Mouse (Mus musculus): ENCODE data around the gene Ptchd1. TPM values are rescaled to one million over a fixed set of nuclear protein-coding genes. Genes with fewer than 3 reads are reported as not detected.
A peak's percentile ranks its signal among the peaks of the same experiment; 100 is the strongest.

Ptchd1 gene
- 0.32 TPM in 1 of 2 replicates, not detected in the other for total RNA-seq (2017)

DNA sequence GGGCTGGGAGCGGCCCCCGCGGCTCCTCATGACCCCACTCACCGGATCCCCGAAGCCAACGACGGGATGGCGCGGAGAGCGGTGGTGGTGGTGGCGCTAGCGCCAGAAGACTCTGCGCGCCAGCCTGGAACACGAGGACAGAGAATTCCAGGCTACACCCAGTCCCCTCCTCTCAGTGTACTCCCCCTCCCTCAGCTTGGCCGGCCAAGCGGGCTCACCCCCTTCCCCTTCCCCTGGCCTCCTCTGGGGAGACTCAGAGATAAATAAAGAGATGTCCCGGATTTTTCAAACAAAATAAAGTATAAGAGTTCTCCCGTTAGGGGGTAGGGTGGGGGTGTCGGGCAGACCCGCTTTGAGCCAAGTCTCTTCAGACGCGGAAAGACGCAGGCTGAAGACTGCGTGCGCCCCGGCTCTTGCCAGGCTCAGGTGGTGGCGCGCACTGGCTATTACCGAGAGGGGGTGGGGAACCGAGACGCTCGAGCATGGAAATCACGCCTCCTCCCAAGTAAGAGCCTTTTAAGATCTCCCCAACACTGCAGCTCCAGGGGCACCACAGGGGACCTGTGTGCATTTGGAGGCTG, at the start of gene Ptchd1:
Gene Ptchd1 (minus strand): TSS at position 114 of the 581 bp plus-strand sequence.
- no peak for ATAC-seq (replicated peaks; ENCODE audit: low read depth, poor library complexity, severe bottlenecking)

DNA sequence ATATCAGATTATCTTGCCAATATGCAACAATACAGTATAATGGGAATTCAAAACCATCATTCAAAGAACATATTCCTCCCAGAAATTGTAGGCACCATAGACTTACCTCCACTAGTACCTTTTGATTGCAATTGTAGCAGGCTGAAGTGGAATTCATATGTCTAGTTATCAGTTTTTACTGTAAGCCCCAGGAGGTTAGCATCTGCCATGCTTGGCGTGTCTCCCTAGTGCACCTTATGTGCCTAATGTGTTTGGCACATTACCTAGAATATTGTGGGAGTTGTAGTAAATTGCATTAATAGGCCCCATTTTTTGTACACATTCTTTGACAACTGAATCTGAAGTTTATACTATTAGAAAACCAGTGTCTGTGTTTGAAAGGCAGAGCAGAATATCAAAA, 34.4 kb upstream of the Ptchd1 start:
- ATAC-seq (replicated peaks; ENCODE audit: low read depth, poor library complexity, severe bottlenecking), result no peak

DNA sequence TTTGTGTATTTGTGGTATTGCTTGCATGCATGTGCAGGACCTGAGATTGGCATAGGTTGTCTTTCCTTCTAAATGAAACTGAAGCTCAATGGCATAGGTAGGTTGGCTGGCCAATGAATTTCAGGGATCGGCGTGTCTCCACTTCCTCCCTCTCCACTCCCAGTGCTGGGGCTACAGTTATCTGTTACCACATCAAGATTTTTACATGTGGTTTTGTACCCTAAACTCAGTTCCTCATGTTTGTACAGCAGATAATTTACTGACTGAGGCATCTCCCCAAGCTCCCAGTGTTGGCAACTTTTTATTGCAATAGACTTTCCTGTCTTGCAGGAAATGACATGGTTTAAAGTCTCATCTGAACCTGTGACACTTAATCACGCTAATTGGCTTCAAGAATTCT, 22.4 kb upstream of the Ptchd1 start:
- peak; percentile 79 for ATAC-seq (replicated peaks; ENCODE audit: low read depth, poor library complexity, severe bottlenecking)

DNA sequence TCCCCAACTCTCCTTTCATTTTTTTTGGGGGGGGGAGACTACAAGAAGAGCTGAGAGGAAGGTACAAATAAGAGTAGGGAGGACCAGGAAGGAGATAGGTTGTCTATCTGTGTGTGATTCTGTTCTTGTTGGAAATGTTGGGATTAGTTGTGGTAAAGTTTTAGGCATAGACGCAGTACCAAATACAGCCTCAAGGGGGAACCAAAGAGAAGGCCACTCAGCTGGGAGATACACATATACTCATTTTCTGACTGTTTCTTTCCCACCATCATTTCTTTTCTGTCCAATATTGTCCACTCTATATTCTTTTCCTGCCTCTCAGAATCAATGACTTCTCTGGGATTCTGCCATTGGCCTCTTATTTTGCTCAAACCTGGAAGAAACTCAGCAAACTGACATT, 20.4 kb upstream of the Ptchd1 start:
- ATAC-seq (replicated peaks; ENCODE audit: low read depth, poor library complexity, severe bottlenecking), result peak; percentile 84

DNA sequence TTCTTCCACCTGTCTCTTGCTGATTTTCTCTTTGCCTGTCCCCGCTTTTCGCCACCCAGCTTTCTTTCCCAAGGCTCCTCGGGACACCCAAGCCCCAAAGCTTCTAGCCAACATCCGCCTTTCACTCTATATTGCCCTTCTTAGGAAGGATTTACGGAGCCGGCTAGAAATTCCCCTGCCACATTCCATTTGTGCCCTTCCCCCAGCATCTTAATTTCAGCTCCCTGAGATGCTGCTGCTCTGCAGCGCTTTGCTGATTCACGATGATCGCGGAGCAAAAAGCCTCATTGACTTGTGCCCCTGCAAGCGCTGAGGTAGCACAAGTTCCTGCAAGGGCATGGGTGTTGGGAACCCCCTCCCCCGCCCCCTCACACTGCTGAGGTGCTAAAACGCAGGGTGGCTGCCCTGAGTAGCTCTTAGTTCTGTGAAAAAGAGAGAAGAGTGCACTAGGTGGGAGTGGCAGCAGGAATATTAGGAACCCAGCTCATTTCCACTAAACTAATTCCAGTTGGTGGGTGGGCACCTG, 2.1 kb upstream of the Ptchd1 start:
- no peak for ATAC-seq (replicated peaks; ENCODE audit: low read depth, poor library complexity, severe bottlenecking)

DNA sequence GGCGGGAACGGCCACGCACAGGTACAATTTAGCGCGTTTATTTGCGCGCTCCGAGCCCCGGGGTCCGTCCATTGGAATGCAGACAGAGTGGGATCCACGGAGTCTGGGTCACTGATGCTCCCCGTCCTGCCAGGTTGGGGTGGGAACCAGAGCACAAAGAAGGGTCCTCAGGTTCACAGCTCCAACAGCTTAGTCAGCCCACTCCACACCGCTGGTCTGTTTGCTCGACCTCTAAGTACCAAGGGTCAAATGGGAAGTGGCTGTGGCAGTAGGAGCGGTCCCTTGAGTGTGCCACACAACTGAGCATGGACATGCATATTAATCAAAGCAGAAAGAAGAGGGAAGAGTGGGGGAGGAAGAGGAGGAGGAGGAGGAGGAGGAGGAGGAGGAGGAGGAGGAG, 1.3 kb upstream of the Ptchd1 start:
- no peak for ATAC-seq (replicated peaks; ENCODE audit: low read depth, poor library complexity, severe bottlenecking)

DNA sequence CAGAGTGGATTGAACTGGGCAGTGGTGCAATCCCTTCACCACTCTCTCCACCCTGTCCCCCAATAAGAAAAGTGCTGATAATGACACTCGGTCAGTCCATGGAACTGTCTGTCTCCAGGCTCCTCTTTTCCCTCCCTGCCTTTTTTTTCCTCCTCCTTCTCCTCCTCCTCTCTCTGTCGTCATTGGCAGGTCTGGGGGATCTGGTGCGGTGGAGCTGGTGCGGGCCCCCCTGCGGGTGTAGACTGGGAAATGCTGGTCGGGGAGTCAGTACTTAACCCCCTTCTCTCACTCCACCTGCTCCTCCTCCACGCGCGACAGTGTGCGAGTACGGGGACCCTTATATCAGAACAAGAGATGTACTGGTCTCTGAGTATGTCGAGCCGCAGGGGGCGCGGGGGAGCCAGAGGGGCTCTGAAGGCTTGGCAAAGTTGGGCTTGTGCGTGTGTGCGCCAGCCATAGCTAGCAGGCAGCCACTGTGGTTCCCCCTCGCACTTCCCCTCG, 777 bp upstream of the Ptchd1 start, which contains the start of gene Gm15155:
Gene Gm15155 (plus strand): TSS at position 401 of the 501 bp plus-strand sequence.
- peak; percentile 20; the same call in 1 of the 2 replicates for ATAC-seq (replicated peaks; ENCODE audit: low read depth, poor library complexity, severe bottlenecking)

DNA sequence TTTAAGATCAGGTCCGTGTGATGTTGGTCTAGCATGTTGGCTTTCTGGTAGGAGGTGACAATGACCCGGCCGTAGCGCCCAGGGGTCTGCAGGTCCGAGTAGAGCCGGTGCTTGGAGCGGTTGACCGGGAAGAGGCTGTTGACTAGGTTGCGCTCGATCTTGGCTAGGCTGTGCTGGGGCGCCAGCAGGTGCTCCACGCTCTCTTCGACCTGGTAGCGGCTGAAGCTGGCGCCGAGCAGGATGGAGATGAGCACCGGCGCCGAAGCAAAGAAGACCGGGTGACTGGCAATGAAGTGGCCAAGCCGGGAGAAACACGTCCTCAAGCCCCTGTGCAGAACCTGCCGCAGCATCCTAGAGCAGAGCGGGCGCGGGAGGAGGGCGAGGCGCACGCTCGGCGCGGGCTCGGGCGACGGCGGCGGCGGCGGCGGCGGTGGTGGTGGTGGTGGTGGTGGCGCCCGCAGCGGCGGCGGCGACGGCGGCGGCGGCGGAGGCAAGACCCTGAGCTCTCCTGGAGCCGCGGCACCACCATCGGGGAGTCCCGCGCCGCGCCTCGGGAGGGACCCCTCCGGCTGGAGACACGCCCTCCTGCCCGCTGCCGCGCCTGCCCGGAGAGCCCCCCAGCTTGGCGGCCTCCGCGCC, 534 bp downstream of the Ptchd1 start:
- ATAC-seq (replicated peaks; ENCODE audit: low read depth, poor library complexity, severe bottlenecking), result no peak

DNA sequence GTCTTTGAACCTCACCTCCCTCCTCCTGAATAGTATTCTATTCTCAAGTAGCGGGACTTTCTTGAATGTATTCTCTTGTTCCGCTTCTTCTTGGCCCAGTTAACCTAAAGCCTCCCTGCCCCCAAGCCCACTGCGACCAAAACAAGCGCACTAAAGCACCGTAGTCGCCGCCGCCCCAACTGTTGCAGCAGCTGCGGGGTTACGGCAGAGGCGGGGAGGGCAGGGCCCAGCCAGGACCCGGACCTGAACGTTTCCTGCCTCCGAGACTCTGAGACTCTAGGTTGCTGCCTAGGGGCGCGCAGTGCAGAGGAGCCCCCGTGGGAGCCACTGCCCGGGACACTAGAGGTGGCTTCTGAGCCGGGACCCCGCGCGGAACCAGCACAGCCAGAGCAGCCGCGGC, 1.1 kb downstream of the Ptchd1 start:
- ATAC-seq (replicated peaks; ENCODE audit: low read depth, poor library complexity, severe bottlenecking), result peak; percentile 71

DNA sequence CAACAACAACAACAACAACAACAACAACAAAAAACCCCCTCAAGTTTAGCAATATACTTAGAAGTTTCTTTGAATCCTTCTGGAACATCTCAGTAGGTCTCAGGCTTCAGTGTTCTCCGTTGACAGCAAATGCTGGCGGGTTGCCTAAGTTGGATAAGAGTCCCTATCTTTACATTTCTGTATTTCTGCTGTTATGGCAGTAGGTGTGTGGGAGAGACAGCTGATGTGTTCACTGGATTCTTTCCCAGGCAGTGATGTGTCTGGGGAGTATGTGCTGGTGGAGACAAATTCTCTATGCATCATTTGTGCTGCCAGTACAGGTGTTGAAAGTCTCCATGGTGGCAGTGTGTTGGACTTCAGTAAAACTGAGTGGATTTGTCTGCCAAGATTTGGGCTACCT, 22.4 kb downstream of the Ptchd1 start:
- no peak for ATAC-seq (replicated peaks; ENCODE audit: low read depth, poor library complexity, severe bottlenecking)

DNA sequence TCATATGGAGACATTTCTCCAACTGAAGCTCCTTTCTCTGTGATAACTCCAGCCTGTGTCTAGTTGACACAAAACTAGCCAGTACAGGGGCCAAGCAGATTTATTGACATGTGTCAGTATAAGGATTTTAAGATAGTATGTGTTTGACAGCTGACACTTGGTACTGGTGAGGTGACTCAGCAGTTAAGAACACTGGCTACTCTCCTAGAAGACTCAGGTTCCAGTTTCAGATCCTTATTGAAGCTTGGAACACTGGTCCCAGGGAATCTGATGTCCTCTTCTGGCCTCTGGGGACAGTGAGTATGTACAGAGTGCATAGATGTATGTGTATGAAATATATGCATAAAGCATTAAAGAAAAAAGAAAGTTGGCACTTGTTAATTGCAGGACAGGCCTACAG, 27.2 kb downstream of the Ptchd1 start:
- no peak for ATAC-seq (replicated peaks; ENCODE audit: low read depth, poor library complexity, severe bottlenecking)

DNA sequence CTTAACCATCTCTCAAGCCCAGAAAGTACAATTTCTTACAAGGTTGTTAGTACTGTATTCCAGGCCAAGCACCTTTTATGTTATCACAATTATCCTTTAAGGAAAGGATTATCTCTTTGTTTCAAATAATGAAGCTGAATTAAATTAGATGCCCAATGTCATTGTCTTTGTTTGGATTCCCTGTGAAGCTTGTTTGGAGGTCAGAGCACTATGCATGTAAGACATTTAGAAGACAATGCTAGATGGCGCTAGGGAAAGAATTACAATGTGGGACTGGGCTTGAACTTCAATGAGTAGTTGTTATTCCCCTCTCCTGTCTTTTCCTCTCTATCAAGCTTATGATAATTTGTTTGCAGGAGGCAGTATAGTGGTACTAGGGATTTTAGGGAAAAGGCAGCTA, 28.9 kb downstream of the Ptchd1 start:
- no peak for ATAC-seq (replicated peaks; ENCODE audit: low read depth, poor library complexity, severe bottlenecking)

DNA sequence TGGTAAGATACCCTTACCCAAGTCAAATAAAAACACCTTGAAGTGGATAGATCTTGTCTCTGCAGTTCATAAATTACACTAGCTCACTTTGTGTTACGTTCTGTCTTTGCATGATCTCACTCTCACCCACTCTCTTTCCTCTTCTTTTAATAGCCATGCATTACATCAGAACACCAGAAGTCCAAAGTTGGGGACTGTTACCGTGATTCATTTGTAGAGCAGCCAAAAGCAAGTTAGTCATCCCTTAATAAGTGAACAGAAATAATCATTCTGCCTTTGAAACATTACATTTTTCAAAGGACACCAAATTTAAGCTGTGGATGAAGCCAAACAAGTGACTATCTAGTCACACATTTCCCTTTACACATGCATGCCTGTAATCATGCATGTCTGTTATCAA, 31.1 kb downstream of the Ptchd1 start:
- ATAC-seq (replicated peaks; ENCODE audit: low read depth, poor library complexity, severe bottlenecking), result no peak

DNA sequence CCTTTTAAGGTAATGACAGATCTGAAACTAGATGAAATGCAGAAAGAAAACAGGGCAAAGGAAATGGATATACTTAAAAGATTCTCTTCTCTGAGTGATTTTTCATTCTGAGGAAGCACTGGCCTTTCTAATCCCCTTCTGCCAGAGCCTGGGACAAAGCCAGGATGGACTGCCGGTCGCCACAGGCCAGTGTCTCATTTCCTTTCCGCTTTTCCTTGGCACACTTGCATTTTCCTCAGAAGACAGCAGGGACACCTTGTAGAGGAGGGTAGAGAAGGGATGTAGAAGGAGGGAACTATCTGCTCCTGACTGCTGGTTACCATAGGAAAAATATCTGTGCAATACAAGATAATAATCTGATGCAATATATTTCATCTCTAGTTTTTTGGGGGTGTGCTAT, 32.1 kb downstream of the Ptchd1 start:
- no peak for ATAC-seq (replicated peaks; ENCODE audit: low read depth, poor library complexity, severe bottlenecking)

DNA sequence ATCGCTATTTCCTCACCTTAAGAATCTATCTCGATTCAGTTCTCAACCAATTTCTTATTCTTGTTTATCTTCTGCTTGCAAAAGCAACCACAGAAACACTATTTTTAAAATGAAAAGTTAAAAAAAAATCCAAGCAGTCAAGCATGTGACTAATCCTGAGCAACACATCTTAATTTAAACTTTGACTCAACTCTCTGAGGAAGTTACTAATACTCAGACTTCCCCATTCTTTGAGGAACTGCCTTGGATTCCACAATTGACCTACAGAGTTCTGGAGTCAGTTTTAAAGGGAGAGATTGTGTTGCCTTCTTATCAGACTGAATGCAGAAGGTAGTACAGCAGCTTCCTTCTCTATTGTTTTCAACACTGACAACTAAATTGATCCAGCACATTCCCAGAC, 39.0 kb downstream of the Ptchd1 start:
- peak; percentile 99 for ATAC-seq (replicated peaks; ENCODE audit: low read depth, poor library complexity, severe bottlenecking)

DNA sequence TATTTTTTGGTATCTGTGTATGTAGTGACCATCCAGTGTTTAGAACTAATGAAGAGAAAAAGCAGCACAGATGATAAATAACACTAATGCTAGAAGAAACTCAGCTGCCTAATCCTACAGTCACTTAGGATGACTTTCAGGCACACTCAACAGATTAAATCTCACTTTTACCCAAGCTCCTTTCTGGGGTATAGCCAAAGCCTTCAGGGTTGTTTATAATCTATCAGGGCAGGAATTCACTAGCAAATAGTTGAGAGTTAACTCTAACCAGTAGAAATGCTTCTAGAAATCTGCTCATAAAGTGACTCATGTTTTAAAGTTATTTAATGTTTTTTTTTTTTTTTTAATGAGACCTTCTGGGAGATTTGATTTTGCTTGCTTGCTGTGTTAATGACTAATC, 43.8 kb downstream of the Ptchd1 start:
- ATAC-seq (replicated peaks; ENCODE audit: low read depth, poor library complexity, severe bottlenecking), result no peak

DNA sequence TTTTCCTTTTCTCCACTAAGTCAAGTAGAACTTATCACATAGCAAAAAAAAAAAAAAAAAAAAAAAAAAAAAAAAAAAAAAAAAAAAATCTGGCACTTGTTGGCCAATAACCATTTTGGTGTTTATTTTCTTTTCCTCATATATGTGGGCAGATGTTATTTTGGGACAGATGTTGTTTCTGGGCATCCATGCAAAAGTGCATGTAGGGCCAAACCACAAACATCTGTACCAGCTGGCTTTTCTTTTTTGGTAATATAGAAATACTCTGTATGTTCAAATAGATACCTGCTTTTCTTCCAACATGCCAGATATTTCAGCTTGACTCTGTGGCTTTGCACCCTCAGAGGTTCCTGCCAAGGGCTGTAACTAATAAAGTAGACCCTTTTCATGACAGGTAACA, 51.2 kb downstream of the Ptchd1 start:
- no peak for ATAC-seq (replicated peaks; ENCODE audit: low read depth, poor library complexity, severe bottlenecking)

DNA sequence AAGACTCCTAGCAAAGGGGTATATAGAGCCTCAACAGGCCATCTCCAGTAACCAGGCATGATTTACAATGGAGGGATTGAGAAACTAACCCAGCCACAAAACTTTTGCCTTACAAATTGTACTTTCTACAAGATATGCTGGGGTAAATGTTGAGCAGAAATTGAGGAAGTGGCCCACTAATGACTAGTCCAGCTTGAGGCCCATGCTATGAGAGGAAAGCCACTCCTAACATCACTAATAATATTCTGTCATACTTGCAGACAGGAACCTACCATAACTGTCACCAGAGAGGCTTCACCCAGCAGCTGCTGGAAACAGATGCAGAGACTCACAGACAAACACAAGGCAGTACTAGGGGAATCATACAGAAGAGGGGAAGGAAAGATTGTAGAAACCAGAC, 79.8 kb downstream of the Ptchd1 start:
- peak; percentile 58 for ATAC-seq (replicated peaks; ENCODE audit: low read depth, poor library complexity, severe bottlenecking)

Data from common myeloid progenitor, adult 5-6 weeks (primary cell).